Mouse (Mus musculus) left cerebral cortex, adult 9 months (tissue): ENCODE results near the gene Ext2.

ENCODE experiments used
- DNase-seq, 2 experiments: peaks; one replicate each; pipeline ENCODE4 v3.0.0; 2022; ENCODE audit warnings: low spot score in 2 of 2

Ext2 gene

DNA sequence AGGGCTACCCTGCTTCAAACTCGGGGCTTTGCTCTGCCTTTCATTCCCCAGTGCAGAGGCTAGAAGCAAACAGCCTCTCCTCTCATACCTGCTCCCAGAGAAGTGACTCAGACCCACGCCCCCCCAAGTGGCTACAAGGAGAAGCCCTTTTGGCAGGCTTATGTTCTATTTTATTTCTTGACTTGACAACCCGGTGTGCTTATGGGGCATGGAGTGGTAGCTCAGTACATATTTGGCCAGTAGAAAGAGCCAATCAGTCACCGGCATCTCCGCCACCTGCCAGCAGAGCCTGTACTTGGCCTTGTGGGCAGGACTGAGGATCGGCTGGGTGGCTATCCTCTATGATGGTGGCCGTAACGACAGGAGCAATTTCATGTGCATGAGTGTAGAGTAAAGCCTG lies 85.2 kb downstream of the Ext2 start:
- no peak for DNase-seq

DNA sequence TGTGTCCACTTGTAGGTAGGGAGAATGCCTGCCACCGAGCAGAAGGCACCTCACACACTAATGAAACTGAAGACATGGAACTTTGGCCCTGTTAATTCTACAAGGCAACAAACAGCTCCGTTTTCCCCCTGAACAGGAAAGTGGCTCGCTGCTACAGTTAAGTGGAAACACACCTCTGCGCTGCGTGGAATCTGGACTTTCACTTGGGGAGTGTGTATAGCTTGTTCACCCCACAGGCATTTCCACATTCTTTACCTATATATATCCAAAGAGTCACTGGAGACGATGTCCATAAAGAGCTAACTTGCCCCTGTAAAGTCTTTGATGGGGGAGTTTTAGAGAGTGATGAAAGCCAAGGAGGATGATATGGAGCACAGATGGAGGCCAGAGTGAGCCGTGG lies 89.7 kb downstream of the Ext2 start:
- DNase-seq: no peak

DNA sequence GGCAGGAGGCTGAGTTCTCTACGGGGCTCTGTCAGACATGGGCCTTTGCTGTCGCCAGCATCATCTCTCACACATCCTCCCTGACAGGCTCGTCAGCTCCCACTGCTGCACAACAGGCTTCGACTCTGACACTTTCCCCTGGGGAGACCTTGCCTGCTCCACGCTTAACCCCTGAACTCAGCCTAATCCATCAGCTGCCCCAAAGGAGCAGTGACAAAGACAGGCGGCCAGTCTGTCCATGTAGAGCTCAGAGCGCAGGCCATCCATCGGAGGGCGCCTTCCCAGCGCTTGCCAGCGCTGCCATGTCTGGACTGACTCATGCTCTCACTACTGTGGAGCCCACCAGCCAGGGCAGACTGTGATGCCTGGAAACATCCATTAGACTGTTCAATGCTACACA lies 92.8 kb downstream of the Ext2 start:
- DNase-seq: no peak

DNA sequence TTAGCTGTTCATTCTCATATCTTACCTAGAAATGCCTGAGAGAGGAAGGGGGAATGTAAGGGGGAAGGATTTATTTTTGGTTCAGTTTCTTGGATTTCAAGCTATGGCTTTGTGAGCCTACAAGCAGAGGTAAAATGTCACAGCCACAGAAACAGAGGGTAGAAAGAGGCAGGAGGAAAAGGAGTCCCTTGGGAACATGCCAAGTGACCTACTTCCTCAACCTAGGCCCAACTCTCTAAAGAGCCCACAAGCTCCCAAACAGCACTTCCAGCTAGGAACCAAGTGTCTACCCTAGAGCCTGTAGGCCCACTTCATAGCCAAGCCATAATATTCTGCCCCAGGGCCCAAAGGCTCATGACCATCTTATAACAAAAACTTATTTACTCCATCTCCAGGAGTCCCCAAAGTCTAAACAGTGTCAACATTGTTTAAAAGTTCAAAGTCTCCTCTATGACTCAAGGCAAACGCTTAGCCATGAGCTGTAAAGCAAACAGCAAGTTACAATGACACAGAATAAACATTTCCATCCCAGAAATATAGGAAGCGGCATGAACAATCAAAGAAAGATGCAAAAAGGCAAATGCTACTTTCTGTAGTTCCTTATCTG lies 99.1 kb downstream of the Ext2 start:
- DNase-seq: no peak

DNA sequence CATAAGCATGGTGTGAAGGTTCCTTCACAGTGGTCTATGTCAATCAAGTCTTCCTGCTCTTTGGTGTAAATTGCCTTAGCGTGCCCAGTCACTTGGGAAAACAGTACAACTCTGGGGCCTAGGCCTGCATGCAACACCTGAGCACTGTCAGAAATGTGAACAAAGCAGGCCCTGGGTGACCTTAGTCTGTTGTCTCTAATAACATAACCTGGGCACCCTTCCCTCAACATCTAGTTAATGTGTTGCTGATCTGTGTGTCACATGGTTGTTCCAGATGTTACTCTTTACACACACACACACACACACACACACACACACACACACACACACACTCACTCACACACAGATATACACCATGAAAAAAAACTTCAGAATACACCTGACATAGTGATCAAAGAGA lies 101.4 kb downstream of the Ext2 start:
- no peak for DNase-seq

DNA sequence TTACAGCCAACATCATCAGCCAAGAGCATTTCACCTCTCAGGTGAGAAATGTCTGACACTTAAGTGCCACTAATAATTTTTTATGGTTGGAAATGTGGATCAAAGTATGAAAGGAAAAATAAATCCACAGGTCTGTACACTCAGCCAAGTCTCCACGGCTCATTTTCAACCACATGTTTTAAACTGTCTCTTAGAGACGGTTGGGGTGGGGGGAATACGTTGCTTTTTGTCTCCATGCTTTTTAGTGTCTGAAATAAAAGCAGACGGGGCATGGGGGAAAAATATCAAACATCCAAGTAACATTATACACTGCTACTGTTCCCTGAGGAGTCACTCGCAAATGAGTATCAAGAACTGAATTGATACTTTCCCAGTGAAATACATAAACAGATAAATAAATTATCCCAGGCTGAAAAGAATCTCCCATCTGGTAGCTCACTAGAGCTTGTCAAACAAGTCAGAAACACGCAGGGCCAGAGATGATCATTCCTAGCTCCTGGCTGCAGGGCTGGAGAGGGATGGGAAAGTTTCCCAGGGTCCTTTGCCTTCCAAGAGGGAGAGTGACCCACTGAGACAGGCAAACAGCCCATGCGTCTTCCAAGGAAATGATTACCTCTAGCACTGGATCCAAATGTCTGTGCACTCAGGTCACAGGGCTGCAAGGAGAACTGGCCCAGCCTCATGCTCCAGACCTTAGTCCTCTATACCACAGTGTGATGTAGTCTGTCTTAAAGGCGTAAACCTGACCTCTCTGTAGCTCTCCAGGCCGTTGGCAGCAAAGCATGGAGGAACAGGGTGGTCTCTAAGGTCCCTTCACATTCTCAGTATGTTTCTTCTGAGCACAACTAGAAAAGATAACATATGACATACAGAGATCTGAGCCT lies 102.3 kb downstream of the Ext2 start:
- DNase-seq: no peak

DNA sequence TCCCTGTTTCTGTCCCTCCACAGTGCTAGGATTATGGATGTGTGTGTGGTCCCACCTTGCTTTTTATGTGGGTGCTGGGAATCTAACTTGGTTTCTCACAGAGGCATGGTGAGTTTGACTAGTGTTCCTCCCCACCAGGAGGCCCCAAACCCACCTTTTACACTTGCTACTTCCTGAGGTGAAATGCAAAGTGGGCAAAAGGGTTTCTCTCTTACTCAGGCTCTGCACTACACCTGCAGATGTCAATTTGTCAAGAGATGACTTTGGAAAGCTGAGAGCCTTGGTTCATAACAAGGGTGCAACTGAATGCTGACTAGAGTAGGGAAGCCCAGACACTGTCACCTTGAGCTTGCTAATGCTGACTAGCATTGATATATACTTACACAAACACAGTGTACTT lies 109.1 kb downstream of the Ext2 start:
- no peak for DNase-seq

DNA sequence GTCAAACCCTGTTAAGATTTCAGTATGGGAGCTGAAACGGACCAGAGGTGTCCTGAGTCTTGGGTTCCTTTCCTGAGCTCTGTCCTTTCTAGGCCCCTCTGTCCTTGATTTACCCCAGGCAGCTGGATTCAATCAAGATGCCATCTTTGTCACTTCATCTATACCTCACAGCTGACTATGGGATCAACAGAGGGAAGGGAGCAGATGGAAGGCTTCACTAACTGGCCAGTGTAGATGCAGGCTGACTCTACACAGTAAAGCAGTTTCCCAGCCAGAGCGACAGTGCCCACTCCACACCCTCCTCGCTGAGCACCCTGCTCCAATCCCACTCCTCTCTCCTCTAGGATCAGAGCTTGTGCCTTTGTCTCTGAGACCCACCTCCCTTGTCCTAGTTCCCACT lies 110.9 kb downstream of the Ext2 start:
- DNase-seq: no peak

DNA sequence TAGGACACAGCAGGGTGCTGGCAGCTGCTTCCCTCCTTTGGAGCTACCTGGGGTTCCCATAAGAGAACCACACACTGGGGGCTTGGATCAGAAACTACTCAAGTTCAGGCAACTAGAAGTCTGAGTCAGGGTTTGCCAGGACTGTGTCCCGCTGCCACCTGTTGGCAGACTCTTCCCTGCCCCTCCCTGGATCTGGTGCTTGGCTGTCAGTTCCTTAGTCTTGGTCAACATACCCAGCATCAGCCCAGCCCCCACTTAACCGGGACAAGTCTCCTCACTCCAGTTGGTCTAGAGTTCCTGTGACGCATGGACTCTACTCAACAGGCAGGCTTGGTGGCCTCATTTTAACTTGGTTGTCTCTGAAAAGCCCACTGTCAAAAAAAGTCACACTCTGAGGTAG lies 112.7 kb downstream of the Ext2 start:
- DNase-seq: no peak

DNA sequence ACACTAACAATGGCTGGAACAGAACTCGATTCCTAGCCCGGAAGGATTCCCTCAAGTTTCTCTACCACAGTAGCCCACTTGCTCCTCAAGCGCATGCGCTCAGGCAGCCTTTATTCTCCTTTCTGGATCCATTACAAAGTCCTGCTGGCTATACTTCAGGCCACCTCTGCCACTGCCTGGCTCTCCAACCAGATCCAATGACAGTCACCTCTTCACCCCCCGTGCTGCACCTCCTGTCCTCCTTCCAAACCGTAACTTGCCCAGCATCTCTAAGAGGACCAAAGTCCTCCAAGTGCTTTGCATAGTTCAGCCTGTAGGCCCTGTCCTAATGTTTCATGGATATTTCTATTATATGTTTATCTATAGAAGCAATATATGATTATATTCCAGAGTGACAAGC lies 113.1 kb downstream of the Ext2 start:
- DNase-seq: no peak

DNA sequence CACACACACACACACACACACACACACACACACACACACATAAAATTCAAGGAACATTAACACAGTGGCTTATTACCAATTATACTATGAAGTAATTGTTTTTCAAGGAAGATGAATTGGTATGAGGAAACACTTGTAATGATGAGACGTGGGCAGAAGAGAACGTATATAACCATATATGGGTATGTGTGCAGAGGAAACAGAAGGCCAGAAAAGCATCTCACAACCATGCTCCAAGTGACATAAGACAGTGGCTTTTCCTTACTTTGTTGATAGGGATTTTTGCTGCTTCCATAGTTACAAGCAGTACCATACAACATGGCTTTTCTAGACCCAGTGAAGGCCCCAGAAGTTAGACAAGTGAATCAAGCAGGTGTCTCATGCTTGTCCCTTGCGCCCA lies 115.5 kb downstream of the Ext2 start:
- DNase-seq: no peak

DNA sequence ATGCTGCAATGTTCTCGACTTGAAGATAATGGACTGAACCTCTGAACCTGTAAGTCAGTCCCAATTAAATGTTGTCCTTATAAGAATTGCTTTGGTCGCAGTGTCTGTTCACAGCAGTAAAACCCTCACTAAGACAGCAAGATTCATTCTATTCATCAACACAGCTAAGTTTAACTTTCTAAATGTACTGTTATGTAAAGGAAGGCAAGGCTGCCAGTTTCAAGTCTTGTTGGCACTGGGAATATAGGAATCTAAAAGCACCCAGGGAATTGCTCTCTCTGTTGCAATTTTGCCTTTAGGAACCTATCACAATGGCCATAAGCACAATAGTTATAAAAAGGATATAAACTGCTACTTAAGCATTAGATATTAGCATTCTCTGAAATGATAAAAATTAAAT lies 116.0 kb downstream of the Ext2 start:
- no peak for DNase-seq

DNA sequence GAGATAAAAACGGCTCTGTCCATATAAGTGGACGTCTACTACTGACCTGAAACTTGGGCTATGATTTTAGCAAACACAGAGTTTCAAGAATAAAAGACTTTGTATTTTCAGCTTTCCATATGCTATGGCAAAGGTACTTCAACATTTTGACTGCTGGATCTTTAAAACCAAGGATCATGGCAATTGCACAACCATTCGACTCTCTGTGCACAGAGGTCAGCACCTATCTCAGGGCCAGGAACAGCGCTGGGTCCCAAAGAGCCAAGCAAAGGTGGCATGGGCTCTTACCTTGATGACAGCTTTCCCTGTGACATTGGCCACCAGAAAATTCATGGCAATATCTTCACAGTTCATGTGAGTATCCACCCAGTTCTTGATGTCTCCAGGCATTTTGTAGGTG lies 118.2 kb downstream of the Ext2 start:
- DNase-seq: no peak

DNA sequence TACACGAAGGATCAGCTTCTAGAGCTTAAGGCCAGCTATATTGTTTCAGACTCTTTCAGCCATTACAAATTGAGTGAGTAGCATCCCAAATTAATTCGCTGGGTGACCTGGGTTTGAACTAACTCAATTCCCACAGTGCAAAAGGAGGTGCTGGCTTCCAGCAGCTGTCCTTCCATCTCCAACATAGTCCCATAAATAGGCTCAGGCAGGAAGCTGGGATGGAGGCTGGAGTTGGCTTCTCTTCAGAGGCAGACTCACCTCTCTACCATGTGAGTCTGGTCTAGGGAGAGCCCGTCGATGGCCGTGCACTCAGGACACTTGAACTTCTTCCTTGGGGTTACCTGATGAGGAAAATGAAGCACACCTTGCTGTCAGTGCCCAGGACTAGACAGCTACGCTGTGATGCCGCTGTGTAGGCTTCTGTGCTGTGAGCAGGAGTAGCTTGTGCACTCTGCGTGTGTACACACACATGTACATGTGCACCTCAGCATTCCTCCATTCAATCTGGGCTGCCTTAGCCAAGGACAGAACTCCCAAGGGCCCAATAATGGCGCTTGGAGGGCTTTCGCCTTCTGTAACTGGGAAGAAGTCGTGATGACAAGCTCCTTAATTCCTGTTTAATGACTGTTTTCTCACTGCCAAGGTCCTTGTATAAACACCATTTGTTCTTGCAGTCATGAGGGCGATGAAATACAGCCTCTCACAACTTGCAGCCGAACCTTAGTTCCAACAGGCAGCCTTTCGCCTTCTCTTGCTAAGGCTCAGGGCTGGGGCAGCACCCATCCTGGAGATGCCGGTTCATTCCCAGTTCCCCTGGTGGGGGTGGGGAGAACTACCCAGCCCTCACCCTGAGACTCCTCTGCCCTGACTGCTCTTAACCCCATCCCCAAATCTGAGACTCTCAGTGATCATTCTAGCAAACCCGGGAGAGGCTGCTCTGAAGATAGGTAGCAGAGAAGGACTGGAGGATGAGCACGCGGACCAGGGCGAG lies 119.1 kb downstream of the Ext2 start:
- no peak for DNase-seq

DNA sequence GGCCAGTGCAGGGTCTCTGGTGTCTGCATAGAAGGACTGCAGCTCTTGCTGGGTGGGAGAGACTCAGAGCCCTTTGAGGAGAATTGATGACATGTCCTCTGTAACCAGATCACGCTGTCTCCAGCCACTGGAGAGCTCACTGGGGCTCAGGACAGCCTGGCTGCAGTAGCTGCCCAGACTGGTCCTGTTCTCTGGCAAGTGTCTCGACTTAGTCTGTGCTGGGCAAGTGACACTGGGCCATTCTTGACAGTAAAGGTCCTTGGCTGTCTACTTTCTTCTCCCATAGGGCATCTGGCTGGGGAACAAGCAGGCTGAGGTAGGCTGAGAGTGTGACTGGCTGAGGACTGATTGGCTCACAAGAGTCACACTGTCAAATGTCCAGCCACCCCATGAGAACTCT lies 123.0 kb downstream of the Ext2 start:
- DNase-seq: no peak

DNA sequence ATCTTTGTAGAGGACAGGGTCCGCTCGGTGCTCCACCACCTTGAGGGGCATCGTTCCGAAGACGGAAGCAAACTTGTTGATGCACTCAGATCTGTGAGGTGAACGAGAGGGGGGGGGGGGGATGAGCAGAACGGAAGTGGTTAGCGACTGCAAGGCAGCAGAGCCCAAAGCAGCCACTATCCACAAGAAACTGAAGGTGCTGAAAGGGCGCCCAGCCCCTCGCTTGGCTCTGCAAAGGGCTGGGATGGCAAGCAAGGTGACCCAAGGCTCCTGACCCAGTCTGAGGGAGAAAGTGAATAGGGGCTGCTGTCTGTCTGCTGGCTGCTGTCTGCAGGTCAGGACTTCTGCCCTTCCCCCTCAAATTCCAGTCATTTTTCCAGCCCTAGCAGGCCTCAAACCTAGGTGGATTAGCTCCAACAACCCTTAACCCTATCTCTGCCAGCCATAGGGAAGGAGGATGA lies 126.2 kb downstream of the Ext2 start:
- DNase-seq: no peak

DNA sequence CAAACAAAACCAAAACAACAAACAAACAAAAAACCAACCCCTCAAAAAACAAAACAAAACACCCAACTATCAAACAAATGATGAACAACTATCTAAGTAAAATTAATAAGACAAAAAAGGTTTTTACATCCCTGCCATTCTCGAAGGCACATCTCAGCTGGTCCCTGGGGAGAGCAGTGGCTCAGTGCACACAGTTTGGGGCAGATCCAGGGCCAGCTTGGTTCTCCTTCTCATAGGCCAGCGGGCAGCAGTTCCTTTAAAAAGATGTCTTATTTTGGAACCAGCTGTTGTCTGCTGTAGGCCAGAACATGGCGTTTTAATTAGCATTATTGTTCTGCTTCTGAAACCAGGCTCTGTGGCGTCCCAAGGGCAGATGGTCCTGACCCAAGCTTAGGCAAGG lies 129.3 kb downstream of the Ext2 start:
- no peak for DNase-seq

DNA sequence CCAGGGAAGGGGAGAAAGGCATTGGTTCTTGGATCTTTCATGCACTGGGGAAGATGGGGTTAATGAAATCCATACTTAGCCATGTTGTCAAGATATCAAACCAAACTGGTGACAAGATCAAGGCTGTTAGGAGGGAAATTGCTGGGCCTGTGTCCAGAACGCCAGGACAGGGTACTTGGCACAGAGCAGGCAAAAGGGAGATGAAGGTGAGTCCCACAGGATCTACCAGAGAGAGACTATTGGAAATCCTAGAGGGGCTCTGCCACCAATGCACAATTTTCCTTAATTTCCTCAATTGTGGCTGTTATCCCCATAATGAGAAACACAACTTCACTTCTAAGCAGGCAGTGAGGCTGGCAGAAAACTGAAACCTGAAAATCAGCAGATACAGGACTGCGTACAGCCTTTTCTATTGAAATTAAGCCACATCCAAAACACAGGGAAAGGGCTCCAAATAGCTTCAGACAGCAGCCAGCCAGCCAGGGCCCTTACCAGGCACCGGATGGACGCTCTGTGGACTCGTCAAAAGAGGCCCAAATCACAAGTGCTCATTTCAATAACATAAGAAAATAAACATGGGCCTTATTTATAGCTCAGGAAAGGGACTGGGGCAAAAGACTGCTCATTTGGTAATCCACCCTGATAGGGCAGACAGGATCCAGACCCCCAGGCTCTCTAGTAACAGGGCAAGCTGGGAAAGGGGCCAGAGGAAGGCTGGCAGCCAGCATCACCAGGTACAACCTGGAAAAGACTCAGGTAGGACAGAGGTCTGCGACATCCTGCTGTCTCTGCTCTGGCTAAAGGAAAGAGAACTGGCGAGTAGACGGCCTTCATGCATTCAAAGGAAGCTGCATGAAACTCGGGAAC lies 132.1 kb downstream of the Ext2 start:
- no peak for DNase-seq

DNA sequence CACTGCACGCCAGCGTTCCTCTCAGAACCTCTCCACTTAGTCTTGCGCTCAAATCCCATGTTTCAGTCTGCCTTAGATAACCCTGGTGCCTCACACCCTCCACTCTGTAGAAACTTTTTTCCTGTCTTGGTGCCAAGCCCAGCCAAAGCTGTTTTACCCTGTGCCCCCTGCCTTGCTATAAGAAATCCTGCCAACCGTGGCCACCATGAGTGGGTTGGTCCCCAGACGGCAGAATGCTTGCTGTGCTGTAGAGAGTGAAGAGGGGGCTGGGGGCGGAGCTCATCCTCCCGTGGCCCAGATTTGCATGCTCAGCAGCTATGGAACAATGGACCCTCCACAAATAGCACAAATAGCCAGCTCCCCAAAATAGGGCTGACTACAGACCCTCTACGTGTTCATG lies 138.7 kb downstream of the Ext2 start:
- DNase-seq: no peak

DNA sequence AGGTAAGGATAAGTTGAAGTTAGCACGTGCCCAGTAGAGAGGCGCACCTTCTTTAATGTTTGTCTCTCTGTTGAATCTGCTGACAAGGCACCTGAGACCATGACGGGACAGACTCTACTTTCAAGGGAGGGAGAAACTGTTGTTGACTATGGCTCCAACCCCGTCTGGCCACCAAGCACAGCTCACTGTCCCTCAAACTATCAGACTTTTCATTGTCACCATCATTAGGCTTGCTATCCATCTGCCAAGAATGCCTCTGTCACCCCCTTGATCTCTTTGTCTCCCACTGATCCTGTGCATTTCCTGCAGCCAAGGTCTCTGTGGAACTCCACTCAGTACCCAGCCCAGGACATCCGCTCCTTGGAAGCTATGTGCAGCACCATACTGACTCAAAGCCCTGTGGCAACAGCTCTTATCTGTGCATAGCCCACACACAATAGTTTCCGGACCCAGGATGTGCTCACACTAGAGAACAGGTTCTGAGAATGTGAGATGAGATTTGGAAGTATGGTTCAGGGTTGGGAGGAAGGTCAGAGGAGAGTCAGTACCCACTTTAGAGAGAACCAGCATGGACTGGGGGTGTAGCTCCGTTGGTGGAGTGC lies 139.7 kb downstream of the Ext2 start:
- DNase-seq: no peak

DNA sequence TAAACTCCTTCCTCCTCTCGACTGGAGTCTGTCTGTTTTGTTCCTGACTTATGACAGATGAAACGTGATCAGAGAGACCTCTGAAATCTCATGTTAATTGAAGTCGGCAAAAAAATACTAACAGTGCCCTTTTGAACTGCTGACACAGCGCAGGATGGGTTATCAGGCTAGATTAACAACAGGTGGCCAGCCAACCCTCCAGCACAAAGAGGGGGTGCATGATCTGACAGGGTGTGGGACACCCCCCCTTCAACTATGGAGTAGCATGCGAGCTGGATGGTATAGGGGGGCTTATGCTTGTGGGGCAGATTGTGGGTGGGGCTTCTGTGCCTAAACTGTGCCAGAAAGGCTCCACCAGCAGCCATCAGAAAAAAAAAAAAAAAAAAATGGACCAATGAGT lies 141.0 kb downstream of the Ext2 start:
- no peak for DNase-seq
